Mouse (Mus musculus) mesoderm, embryonic 11.5 days (tissue): ENCODE measurements at regions not wholly inside any gene's neighbourhood (a gene's known extent, or its start where the extent isn't known, plus 50 kb on each side); places are given as distances from the start of the nearest gene placed in this dataset.
A peak's percentile ranks its signal among the peaks of the same experiment; 100 is the strongest.

ENCODE experiments used
- DNase-seq: peaks from one replicate; pipeline ENCODE4 v3.0.0-alpha.2; 2012; ENCODE audit warnings: low read depth, low spot score

- no peak for DNase-seq
Observed at GRCm38 (mm10) chr5:118380052-118380421, 135.0 kb downstream of the 2410131K14Rik start.

- peak; percentile 89 for DNase-seq
Observed at GRCm38 (mm10) chr5:118380422-118381293, 135.6 kb downstream of the 2410131K14Rik start.

- peak; percentile 77 for DNase-seq
Observed at GRCm38 (mm10) chr5:118381294-118381675, 136.3 kb downstream of the 2410131K14Rik start.

- no peak for DNase-seq
Observed at GRCm38 (mm10) chr5:118386126-118386525, 141.1 kb downstream of the 2410131K14Rik start.

GRCm38 (mm10) chr5:118388419-118388818 is 143.4 kb downstream of the 2410131K14Rik start:
- no peak for DNase-seq

- no peak for DNase-seq
Observed at GRCm38 (mm10) chr5:118390691-118391373, 145.8 kb downstream of the 2410131K14Rik start.

- no peak for DNase-seq
Observed at GRCm38 (mm10) chr5:118392932-118393487, 148.0 kb downstream of the 2410131K14Rik start.

GRCm38 (mm10) chr5:118394051-118394450 is 149.0 kb downstream of the 2410131K14Rik start:
- no peak for DNase-seq

- peak; percentile 34 for DNase-seq
Observed at GRCm38 (mm10) chr5:118396004-118396725, 151.1 kb downstream of the 2410131K14Rik start.

GRCm38 (mm10) chr5:118400926-118401325 is 155.9 kb downstream of the 2410131K14Rik start:
- no peak for DNase-seq

- DNase-seq = no peak
Observed at GRCm38 (mm10) chr5:118404398-118404797, 156.1 kb upstream of the Med13l start.

GRCm38 (mm10) chr5:118405421-118405820 is 155.1 kb upstream of the Med13l start:
- DNase-seq = no peak

- DNase-seq = no peak
Observed at GRCm38 (mm10) chr5:118407451-118407850, 153.0 kb upstream of the Med13l start.

- no peak for DNase-seq
Observed at GRCm38 (mm10) chr5:118407973-118408372, 152.5 kb upstream of the Med13l start.

GRCm38 (mm10) chr5:118408826-118409225 is 151.7 kb upstream of the Med13l start:
- no peak for DNase-seq

- DNase-seq = peak; percentile 79
Observed at GRCm38 (mm10) chr5:118413428-118414282, 146.8 kb upstream of the Med13l start.

- DNase-seq = no peak
Observed at GRCm38 (mm10) chr5:118419344-118420037, 141.0 kb upstream of the Med13l start.

- peak; percentile 82 for DNase-seq
Observed at GRCm38 (mm10) chr5:118421884-118422821, 138.3 kb upstream of the Med13l start.

- no peak for DNase-seq
Observed at GRCm38 (mm10) chr5:118424177-118424576, 136.3 kb upstream of the Med13l start.
